Mouse (Mus musculus): ENCODE measurements around the gene Ppp1r36. TPM values are rescaled to one million over a fixed set of nuclear protein-coding genes. Genes with fewer than 3 reads are reported as not detected.
A peak's percentile ranks its signal among the peaks of the same experiment; 100 is the strongest.

Gene Ppp1r36
- 2.8 and 3.2 TPM in 2 replicates for polyA plus RNA-seq (2014; fragmentation: Nextera tagmentation; extraction: Ambion mirVana)

DNA sequence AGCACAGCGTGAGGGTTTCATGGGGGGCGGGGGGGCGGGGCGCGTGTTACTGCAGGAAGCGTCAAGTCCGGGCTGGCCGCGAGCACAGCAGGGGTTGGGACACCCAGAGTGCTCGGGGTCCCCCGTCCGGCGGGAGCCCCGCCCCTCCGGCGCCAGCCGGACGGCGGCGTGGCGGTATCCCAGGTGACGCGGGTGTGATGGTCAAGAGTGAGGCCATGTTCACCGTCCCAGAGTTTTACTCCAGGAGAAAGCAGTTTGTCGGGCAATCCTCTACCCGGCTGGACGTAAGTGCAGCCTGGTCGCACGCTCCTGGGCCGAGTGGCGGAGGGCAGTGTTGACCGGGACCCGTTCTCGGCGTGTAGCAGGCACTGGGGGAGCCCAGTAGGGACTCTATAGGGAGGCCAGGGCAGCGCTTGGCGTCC, at the start of gene Ppp1r36:
Gene Ppp1r36, plus strand, starts transcription at position 106 of the 422 bp plus-strand sequence.
- DNase-seq (peak; percentile 62), ATAC-seq (ENCODE audit: insufficient read depth) (peak; percentile 90)
- no peaks in the 10 kb centered on the region for H3K9me3 ChIP-seq (ENCODE audit: low read depth, low read length)
- H3K27ac ChIP-seq (ENCODE audit: low read depth) = no peak within 1 kb of the TSS
- H3K9ac ChIP-seq = peak within 1 kb of the TSS; percentile 55
- H3K4me2 ChIP-seq = peak within 1 kb of the TSS; percentile 80
- WGBS = 2% methylated on average over 37 of the region's 37 CpGs
- H3K27me3 ChIP-seq (ENCODE audit: insufficient read depth, low read length) = peaks cover 6% of the 10 kb centered on the region; the same call in 1 of the 2 replicates
- no peaks in the 10 kb centered on the region for H3K36me3 ChIP-seq (ENCODE audit: insufficient read depth)
- H3K4me3 ChIP-seq (ENCODE audit: low read depth, low read length) = peak within 1 kb of the TSS; percentile 44
- TF ChIP-seq CTCF (IDR thresholded peaks at IDR 0.05; ENCODE audit: low read depth) = no peak
- H3K4me1 ChIP-seq (ENCODE audit: insufficient read depth) = no peaks in the 10 kb centered on the region

DNA sequence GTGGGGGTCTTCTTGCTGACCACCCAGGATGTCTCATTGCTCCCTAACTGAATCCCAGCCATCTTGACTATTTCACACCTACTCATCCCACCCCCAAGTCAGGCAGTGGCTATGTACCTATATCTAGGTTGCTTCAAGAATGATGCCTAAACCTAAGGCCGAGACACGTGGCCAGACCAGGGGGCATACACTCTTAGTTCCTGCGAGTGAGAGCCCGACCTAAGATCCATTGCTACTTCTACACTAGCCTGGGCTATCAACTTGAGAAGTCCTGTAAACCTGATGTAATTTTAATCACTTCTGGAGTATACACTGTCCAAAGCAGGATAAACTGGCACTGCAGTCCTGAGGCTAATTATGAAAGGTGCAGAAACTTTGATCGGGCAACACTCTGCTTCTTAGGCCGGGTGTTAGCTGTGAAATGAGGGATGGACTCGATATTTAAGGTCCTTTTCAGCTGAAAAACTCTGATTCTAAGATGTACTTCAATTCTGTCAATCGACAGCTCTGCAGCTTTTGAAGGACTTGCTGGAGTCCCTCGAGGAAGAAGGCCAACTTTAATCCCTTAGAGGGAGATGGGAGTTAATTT, 49.0 kb upstream of the Ppp1r36 start:
- Histone ChIP-seq H3K27ac (ENCODE audit: low read depth) (peak overlapping the region; percentile 100), H3K4me3 (ENCODE audit: low read depth, low read length) (peak overlapping the region; percentile 89), H3K36me3 (ENCODE audit: insufficient read depth) (no peaks in the 10 kb centered on the region), H3K9ac (peak overlapping the region; percentile 99), H3K27me3 (ENCODE audit: insufficient read depth, low read length) (no peaks in the 10 kb centered on the region), H3K4me1 (ENCODE audit: insufficient read depth) (peaks cover 19% of the 10 kb centered on the region), H3K4me2 (peak overlapping the region; percentile 78), H3K9me3 (ENCODE audit: low read depth, low read length) (no peaks in the 10 kb centered on the region)
- ATAC-seq (ENCODE audit: insufficient read depth) (no peak), DNase-seq (no peak)
- 7% methylated on average over 9 of the region's 9 CpGs for WGBS
- no peak for TF ChIP-seq CTCF (IDR thresholded peaks at IDR 0.05; ENCODE audit: low read depth)

GRCm38 (mm10) chr12:76368790-76369205, 48.5 kb upstream of the Ppp1r36 start:
- H3K4me3 ChIP-seq (ENCODE audit: low read depth, low read length) = peak overlapping the region; percentile 89
- H3K4me2 ChIP-seq = peak overlapping the region; percentile 78
- no peaks in the 10 kb centered on the region for H3K9me3 ChIP-seq (ENCODE audit: low read depth, low read length)
- peaks cover 19% of the 10 kb centered on the region for H3K4me1 ChIP-seq (ENCODE audit: insufficient read depth)
- H3K9ac ChIP-seq = peak overlapping the region; percentile 99
- DNase-seq (peak; percentile 81), ATAC-seq (ENCODE audit: insufficient read depth) (peak; percentile 35)
- no peaks in the 10 kb centered on the region for H3K27me3 ChIP-seq (ENCODE audit: insufficient read depth, low read length)
- no peaks in the 10 kb centered on the region for H3K36me3 ChIP-seq (ENCODE audit: insufficient read depth)
- peak overlapping the region; percentile 100 for H3K27ac ChIP-seq (ENCODE audit: low read depth)
- no peak for TF ChIP-seq CTCF (IDR thresholded peaks at IDR 0.05; ENCODE audit: low read depth)
- WGBS = 0% methylated on average over 26 of the region's 26 CpGs

DNA sequence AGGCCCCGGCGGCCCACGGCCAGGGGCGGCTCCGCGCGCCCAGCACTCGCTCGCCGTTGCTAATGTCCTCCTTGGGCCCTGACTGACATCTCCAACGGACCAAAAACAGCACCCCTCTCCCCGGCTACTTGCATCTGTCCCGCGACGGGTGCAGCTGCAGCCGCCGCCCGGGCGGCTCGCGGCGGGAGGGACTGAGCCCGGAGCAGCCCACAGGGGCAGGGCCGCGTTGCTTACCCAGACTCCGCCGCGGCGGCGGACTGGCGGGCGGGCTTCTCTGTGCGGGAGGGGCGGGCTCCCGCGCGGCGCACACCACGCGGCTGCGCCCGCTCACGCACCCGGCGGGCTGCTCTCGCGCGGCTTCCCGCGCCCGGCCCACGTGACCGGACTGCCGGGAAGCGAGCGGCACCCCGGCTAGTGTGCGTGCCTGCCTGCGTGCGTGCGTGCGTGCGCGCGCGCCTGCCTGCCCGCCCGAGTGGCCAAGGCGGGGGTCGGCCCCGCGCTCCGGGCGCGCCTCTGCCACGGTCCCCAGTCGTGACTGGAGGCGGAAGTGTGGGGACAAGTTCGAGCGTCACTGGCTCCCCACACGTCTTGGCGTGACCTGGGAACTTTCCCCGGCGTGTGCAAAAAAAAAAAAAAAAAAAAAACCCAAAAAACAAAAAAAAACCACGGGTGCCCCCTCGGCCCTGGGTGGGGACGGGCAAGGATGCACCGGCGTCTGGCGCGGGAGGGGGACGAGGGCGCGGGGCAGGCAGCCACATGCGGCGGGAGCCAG, 47.9 kb upstream of the Ppp1r36 start, which contains the start of gene Zbtb25:
Gene Zbtb25, minus strand, starts transcription at position 397 of the 772 bp plus-strand sequence.
- WGBS = under 1% methylated on average over 94 of the region's 96 CpGs
- H3K27ac ChIP-seq (ENCODE audit: low read depth) = peak within 1 kb of the TSS; percentile 100

GRCm38 (mm10) chr12:76369978-76370830, 47.1 kb upstream of the Ppp1r36 start, which contains the start of gene Zbtb1:
Gene Zbtb1 (plus strand): TSS chr12:76370266.
- peak; percentile 84 for DNase-seq
- ATAC-seq (ENCODE audit: insufficient read depth) = peak; percentile 70
- TF ChIP-seq CTCF (IDR thresholded peaks at IDR 0.05; ENCODE audit: low read depth) = no peak
- H3K27ac ChIP-seq (ENCODE audit: low read depth) = peak within 1 kb of the TSS; percentile 100
- peak within 1 kb of the TSS; percentile 78 for H3K4me2 ChIP-seq
- under 1% methylated on average over 93 of the region's 99 CpGs for WGBS
- H3K27me3 ChIP-seq (ENCODE audit: insufficient read depth, low read length) = no peaks in the 10 kb centered on the region
- peak within 1 kb of the TSS; percentile 99 for H3K9ac ChIP-seq
- H3K36me3 ChIP-seq (ENCODE audit: insufficient read depth) = no peaks in the 10 kb centered on the region
- peaks cover 19% of the 10 kb centered on the region for H3K4me1 ChIP-seq (ENCODE audit: insufficient read depth)
- no peaks in the 10 kb centered on the region for H3K9me3 ChIP-seq (ENCODE audit: low read depth, low read length)
- H3K4me3 ChIP-seq (ENCODE audit: low read depth, low read length) = peak within 1 kb of the TSS; percentile 89

More for the DNA sequence above, 47.9 kb upstream of the Ppp1r36 start, which contains the start of gene Zbtb25:
- Histone ChIP-seq H3K36me3 (ENCODE audit: insufficient read depth) (no peaks in the 10 kb centered on the region), H3K4me1 (ENCODE audit: insufficient read depth) (peaks cover 19% of the 10 kb centered on the region), H3K9me3 (ENCODE audit: low read depth, low read length) (no peaks in the 10 kb centered on the region), H3K4me2 (peak within 1 kb of the TSS; percentile 78), H3K4me3 (ENCODE audit: low read depth, low read length) (peak within 1 kb of the TSS; percentile 89), H3K27me3 (ENCODE audit: insufficient read depth, low read length) (no peaks in the 10 kb centered on the region), H3K9ac (peak within 1 kb of the TSS; percentile 99)
- TF ChIP-seq CTCF (IDR thresholded peaks at IDR 0.05; ENCODE audit: low read depth) = no peak
- peak; percentile 91 for DNase-seq
- ATAC-seq (ENCODE audit: insufficient read depth) = peak; percentile 74

GRCm38 (mm10) chr12:76370831-76371571, 46.3 kb upstream of the Ppp1r36 start:
- peaks cover 19% of the 10 kb centered on the region for H3K4me1 ChIP-seq (ENCODE audit: insufficient read depth)
- H3K27ac ChIP-seq (ENCODE audit: low read depth) = peak overlapping the region; percentile 100
- 0 out of 2 replicates have a peak, but pooled peaks have one; percentile 17 for TF ChIP-seq CTCF (IDR thresholded peaks at IDR 0.05; ENCODE audit: low read depth)
- peak overlapping the region; percentile 78 for H3K4me2 ChIP-seq
- H3K36me3 ChIP-seq (ENCODE audit: insufficient read depth) = no peaks in the 10 kb centered on the region
- peak overlapping the region; percentile 99 for H3K9ac ChIP-seq
- no peaks in the 10 kb centered on the region for H3K9me3 ChIP-seq (ENCODE audit: low read depth, low read length)
- DNase-seq (peak; percentile 90), ATAC-seq (ENCODE audit: insufficient read depth) (peak; percentile 61)
- H3K4me3 ChIP-seq (ENCODE audit: low read depth, low read length) = peak overlapping the region; percentile 89
- under 1% methylated on average over 61 of the region's 63 CpGs for whole genome bisulfite sequencing
- H3K27me3 ChIP-seq (ENCODE audit: insufficient read depth, low read length) = no peaks in the 10 kb centered on the region

Measured in lung, embryonic 14.5 days (tissue).